Mouse (Mus musculus): ENCODE results near the gene Dlx1. TPM values are rescaled to one million over a fixed set of nuclear protein-coding genes. Genes with fewer than 3 reads are reported as not detected.

Dlx1 gene
- not detected in 2 replicates for polyA plus RNA-seq (2012; ENCODE audit: insufficient read depth, insufficient read length, missing spikeins)

DNA sequence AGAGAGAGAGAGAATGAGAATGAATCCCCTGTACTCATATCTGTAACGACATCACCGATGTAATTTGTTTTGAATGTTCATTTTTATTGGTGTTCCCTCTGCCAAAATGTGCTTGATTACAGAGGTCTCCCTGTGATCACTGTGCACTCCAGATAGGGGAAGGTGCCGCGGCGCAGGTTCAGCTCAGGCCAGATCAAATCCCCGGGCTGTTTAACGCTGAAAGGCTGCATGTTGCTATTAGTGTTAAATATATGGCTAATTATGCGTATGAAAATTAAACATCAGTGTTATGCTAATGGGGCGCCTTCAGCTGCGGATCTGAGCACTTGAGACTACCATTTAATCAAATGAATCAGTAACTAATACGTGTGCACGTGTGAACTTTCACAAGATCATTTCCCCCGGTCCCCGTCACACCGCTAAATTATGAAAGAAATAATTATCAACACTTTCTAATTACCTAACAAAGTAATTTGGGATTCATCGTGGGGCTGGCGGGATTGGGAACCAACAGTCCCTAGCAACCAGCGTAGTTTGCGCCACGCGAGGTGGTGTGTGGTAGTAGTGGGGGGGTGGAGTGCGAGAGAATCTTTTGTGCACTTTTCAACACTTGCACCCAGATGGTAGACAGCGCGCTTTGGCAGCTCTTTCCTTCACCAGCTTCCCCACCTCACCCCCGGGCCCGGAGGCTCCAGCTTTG is at the start of gene Dlx1:
Gene Dlx1, plus strand, starts transcription at position 100 of the 700 bp plus-strand sequence.
- no peak within 1 kb of the TSS for H3K27ac ChIP-seq (replicated peaks; ENCODE audit: low read depth, low read length)
- peak within 1 kb of the TSS; percentile 45 for H3K4me3 ChIP-seq (ENCODE audit: insufficient read depth, low read depth, low read length)
- peaks cover 9% of the 10 kb centered on the region; the same call in 1 of the 2 replicates for H3K4me1 ChIP-seq (ENCODE audit: control insufficient read depth, insufficient read depth, insufficient read length, low read length)

DNA sequence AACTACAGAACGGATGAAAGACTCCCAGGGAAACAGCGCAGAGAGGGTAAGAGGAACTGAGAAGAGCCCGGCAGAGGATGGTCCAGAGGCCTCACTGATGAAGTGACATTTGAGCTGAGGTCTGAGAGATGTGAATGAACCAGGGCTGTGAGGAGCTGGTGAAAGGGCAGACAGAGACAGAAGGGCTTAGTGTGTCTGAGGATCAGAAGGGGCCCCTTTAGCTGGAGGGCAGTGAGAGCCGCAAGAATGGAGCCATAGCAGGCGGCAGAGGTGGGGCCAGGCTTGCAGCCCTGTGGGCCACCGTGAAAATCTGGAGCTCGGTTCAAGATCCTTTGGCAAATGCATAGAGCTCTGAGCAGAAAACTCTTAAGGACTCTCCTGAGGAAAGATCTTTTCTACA is 48.0 kb upstream of the Dlx1 start:
- Histone ChIP-seq H3K27ac (replicated peaks; ENCODE audit: low read depth, low read length) (no peak overlapping the region), H3K4me1 (ENCODE audit: control insufficient read depth, insufficient read depth, insufficient read length, low read length) (no peaks in the 10 kb centered on the region), H3K4me3 (ENCODE audit: insufficient read depth, low read depth, low read length) (no peak overlapping the region)

DNA sequence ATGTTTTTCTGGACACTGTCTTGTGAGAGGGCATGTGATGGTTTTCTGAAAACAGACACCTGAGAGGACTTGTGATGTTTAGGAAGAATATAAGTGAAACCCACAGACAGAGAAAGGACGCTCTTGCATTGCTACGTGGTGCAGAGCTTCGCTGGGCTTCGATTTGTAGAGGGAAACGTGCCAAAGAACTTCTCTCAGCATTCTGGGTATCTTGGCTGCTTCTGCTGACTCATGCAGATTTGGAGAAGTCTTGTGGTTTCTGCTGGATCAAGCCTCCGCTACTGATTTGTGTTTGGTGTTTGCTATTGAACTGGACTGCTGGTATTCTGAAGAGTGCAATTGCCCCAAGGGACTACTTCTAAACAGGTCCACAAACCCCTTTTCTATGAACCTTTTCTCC is 46.1 kb upstream of the Dlx1 start:
- H3K27ac ChIP-seq (replicated peaks; ENCODE audit: low read depth, low read length), result no peak overlapping the region
- H3K4me3 ChIP-seq (ENCODE audit: insufficient read depth, low read depth, low read length), result no peak overlapping the region
- no peaks in the 10 kb centered on the region for H3K4me1 ChIP-seq (ENCODE audit: control insufficient read depth, insufficient read depth, insufficient read length, low read length)

DNA sequence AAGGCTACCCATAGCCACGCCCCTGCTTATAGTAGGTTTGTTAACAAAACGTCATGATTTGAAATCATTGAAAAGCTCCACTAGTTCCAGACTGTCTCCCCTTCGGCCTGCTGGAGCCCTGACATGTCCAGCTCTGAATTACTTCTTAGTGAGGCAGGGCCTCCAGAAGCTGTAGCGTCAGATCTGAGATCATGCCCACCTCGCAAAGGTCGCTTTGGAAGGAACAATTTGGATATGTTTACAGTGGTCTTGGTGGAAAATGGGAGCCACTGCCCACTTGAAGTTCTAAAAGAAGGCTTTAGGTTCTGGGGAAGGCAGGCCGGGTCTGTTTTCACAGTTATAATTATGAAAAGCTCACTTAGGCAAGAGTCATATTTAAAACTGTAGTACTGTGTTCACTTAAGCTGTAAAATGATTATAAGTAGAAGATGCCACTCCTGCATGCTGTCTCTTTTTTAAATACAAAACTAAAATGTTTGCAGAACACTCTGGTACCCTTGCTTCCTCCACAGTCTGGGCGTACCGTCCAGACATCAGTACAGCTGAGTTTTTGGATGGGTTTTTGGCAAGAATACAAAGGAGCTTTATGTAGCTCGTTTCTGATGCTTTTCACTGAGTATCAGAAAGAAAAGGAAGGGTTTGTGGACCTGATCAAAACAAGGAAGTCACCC is 44.7 kb upstream of the Dlx1 start:
- H3K4me1 ChIP-seq (ENCODE audit: control insufficient read depth, insufficient read depth, insufficient read length, low read length), result no peaks in the 10 kb centered on the region
- no peak overlapping the region for H3K4me3 ChIP-seq (ENCODE audit: insufficient read depth, low read depth, low read length)
- H3K27ac ChIP-seq (replicated peaks; ENCODE audit: low read depth, low read length), result no peak overlapping the region

DNA sequence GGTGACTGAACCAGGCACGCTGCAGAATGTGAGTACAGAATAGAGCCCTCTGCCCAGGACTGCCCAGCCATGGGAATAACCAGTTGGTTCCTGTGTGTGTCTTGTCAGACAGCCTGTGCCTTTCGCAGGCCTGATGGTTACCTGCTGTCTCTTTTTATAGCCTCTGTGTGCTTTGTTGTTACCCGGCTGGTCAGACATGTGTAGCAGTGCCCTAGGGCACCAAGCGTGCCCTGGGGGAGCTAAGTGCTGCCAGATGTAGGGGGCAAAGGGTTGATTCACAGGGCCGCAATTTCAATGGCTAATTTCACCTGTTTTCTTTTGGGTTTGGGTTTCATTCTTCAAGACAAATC is 44.2 kb upstream of the Dlx1 start:
- H3K27ac ChIP-seq (replicated peaks; ENCODE audit: low read depth, low read length), result no peak overlapping the region
- no peaks in the 10 kb centered on the region for H3K4me1 ChIP-seq (ENCODE audit: control insufficient read depth, insufficient read depth, insufficient read length, low read length)
- H3K4me3 ChIP-seq (ENCODE audit: insufficient read depth, low read depth, low read length), result no peak overlapping the region

DNA sequence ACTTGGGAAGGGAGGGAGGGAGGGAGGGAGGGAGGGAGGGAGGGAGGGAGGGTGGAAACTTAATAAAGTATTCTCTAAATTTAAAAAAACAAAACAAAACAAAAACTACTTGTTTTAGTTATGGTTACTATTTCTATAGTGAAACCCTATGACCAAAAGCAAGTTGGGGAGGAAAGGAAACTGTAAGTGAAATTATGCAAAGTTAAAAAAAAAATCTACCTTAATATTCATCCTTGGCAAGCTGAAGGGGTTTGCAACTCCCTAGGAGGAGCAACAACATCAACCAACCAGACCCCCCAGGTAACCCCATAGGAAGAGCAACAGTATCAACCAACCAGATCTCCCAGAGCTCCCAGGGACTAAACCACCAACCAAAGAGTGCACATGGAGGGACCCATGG is 36.6 kb upstream of the Dlx1 start:
- H3K4me3 ChIP-seq (ENCODE audit: insufficient read depth, low read depth, low read length), result no peak overlapping the region
- H3K27ac ChIP-seq (replicated peaks; ENCODE audit: low read depth, low read length), result no peak overlapping the region
- no peaks in the 10 kb centered on the region for H3K4me1 ChIP-seq (ENCODE audit: control insufficient read depth, insufficient read depth, insufficient read length, low read length)

DNA sequence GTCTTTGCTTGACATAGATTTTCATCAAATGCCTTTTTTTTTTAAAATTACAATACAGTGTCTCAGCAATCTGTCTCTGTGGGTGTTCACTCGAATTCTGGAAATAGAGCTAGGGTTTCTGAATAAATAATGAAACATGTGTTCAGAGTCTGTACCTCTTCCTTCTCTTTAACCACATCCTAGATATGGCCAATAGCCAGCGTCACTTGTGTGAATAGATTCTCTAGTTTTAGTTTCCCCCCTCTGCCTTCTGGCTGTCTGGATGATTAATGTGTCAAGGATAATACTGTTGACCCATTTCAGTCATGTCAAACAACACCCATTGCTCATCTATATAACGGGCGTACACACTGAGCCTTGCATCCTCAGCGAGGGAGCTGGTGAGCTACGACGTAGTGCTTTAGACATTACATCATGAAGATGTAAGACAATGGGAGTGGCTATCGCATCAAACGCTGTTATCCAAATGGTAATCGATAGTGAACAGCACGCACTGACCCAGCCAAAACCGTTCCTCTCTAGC is 34.7 kb upstream of the Dlx1 start:
- no peak overlapping the region for H3K27ac ChIP-seq (replicated peaks; ENCODE audit: low read depth, low read length)
- H3K4me1 ChIP-seq (ENCODE audit: control insufficient read depth, insufficient read depth, insufficient read length, low read length), result no peaks in the 10 kb centered on the region
- no peak overlapping the region for H3K4me3 ChIP-seq (ENCODE audit: insufficient read depth, low read depth, low read length)

DNA sequence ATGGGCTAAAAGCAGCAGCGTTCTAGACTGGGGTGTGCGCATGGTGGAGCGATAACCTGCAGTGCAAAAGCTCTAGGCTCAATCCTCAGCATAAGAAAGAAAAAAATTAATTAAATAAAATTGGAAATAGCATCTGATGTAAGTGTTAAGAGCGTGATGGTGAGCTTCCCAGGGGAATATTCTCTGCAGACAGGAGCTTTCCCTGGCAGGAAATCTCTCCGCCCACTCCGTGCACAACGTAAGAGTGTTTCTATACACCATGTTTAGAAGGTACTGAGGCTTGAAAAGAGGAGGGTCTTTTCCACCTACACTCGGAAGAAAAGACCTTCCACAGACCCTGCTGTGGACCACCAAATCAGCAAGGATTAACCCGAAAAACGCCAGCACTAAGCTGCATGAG is 33.4 kb upstream of the Dlx1 start:
- Histone ChIP-seq H3K4me1 (ENCODE audit: control insufficient read depth, insufficient read depth, insufficient read length, low read length) (no peaks in the 10 kb centered on the region), H3K4me3 (ENCODE audit: insufficient read depth, low read depth, low read length) (no peak overlapping the region), H3K27ac (replicated peaks; ENCODE audit: low read depth, low read length) (no peak overlapping the region)

DNA sequence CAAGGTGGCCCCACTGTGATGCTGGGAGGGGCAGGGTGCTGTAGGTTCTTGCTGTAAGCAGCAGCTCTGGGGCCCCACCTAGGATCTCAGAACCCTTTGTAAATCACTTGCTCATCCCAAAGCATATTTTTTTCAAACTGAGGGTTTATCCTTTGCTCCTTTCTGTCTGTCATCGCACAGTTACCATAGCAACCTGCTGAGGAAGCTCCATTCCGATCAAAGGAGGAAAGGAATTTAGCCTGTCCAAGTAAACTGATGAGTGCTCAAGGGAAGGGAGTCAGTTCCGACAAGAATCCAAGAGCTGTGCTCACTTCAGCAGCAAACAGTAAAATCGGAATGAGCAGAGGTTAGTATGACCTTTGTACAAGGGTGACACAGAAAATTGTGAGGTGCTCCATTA is 32.9 kb upstream of the Dlx1 start:
- Histone ChIP-seq H3K4me3 (ENCODE audit: insufficient read depth, low read depth, low read length) (no peak overlapping the region), H3K27ac (replicated peaks; ENCODE audit: low read depth, low read length) (no peak overlapping the region), H3K4me1 (ENCODE audit: control insufficient read depth, insufficient read depth, insufficient read length, low read length) (no peaks in the 10 kb centered on the region)

DNA sequence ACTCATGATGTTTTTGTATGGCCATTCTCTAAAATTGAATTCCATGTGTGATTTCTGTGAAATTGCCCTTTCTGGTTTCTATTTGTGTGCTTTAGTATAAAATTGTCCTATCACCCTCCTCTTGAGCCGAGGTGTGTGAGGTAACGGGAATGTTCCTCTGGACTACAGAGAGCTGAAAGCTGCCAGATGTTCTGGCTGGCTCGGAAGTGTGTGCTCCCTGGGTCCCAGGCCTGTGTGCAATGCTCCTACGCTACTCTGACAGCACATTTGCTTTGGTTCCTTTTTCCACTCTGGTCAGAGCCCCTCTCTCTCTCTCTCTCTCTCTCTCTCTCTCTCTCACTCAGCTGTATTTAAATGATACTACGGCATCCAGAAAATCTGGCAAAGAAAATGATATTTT is 30.7 kb upstream of the Dlx1 start:
- no peak overlapping the region for H3K4me3 ChIP-seq (ENCODE audit: insufficient read depth, low read depth, low read length)
- H3K4me1 ChIP-seq (ENCODE audit: control insufficient read depth, insufficient read depth, insufficient read length, low read length), result no peaks in the 10 kb centered on the region
- no peak overlapping the region for H3K27ac ChIP-seq (replicated peaks; ENCODE audit: low read depth, low read length)

DNA sequence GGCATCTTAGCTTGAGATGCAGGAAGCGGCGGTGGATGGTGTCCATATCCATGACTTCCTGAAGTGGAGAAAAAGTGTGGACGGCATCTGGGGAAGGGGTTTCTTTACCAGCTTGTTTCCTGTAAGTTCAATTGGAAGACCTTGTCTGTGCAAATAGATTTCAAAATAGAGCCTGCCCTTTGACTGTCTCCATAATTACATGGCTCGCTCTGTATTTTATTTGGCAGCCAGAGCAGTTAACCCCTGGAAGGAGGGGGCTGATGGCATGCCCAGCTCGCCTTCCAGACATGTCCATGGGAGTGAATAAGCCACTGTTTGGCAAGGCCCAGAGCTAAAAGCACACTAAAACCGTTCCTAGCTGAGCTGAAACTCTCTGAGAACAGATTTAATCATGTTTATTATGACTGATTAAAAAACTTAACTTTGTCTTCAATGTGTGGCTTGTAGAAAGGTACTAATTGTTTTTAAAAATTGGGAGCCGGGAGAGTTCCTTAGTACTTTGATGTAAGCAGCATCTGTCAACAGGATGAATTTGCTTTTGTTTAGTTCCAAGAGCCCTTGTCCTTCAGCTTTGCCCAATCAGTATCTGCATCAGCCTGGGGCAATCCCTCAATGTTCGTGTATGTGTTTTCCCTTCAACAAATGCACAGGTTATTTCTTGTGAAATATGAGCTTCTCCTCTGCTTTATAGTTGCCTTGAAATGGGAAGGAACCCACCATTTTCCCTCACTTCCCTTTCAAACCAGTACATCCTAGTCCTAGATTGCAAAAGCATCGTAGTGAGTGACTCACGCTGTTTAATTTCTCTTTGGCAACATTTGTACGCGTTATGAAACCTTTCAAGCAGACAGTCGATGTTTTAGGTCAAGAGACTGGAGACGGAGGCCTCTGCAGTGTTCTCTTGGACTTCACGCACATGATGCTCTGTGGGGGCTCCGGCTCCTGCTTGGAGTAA is 28.4 kb upstream of the Dlx1 start:
- Histone ChIP-seq H3K4me3 (ENCODE audit: insufficient read depth, low read depth, low read length) (no peak overlapping the region), H3K27ac (replicated peaks; ENCODE audit: low read depth, low read length) (no peak overlapping the region), H3K4me1 (ENCODE audit: control insufficient read depth, insufficient read depth, insufficient read length, low read length) (no peaks in the 10 kb centered on the region)

DNA sequence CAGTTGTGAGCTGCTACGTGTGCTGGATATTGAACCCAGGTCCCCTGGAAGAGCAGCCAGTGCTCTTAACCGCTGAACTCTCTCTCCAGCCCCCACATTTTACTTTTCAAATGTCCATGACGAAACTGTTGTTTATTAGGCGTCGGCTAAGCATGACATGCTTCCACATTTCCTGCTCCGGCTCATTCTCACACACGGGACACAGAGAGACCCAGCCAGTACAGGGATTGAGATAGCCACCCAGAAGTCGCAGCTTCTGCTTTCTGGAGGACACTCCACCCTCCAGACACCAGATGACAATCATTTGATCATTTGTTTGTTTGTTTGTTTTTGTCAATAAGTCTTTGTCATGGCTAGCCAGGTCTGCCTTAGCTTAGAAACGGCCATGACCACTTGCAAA is 23.1 kb upstream of the Dlx1 start:
- H3K4me1 ChIP-seq (ENCODE audit: control insufficient read depth, insufficient read depth, insufficient read length, low read length), result no peaks in the 10 kb centered on the region
- no peak overlapping the region for H3K4me3 ChIP-seq (ENCODE audit: insufficient read depth, low read depth, low read length)
- no peak overlapping the region for H3K27ac ChIP-seq (replicated peaks; ENCODE audit: low read depth, low read length)

DNA sequence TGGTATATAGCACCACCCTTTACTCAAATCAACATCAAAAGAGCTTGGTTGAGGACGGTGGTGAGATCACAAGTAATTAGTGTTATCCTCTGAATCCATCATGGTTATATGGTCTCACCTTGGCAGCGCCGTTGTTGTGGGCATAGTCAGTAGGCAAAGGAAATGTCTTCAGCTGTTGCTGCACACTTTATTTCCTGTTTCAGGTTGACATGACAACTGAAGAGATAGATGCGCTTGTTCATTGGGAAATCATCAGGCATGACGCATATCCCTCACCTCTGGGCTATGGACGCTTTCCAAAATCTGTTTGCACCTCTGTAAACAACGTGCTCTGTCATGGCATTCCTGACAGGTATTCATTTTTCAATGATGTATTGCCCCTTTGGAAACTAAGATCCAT is 16.7 kb upstream of the Dlx1 start:
- H3K27ac ChIP-seq (replicated peaks; ENCODE audit: low read depth, low read length), result no peak overlapping the region
- no peak overlapping the region for H3K4me3 ChIP-seq (ENCODE audit: insufficient read depth, low read depth, low read length)
- no peaks in the 10 kb centered on the region for H3K4me1 ChIP-seq (ENCODE audit: control insufficient read depth, insufficient read depth, insufficient read length, low read length)

DNA sequence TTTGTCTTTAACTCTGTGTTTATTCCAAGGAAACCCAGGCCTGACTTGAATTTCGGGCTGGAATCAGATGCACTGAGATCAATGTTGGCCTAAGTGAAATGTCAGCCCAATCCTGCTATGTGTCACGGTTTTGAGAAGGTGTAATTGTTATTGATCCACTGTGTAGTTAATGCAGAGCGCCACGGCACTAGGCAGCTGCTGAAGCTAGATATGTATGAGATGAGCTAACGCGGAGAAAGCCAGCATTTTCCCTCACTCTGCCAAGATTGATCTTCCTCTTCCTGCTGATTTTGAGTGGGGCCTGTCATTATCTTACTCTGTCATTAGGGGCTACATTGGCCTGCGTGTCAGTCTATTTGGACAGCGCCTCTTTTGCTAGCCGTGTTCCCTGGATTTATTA is 15.6 kb upstream of the Dlx1 start:
- no peak overlapping the region for H3K27ac ChIP-seq (replicated peaks; ENCODE audit: low read depth, low read length)
- H3K4me3 ChIP-seq (ENCODE audit: insufficient read depth, low read depth, low read length), result no peak overlapping the region

DNA sequence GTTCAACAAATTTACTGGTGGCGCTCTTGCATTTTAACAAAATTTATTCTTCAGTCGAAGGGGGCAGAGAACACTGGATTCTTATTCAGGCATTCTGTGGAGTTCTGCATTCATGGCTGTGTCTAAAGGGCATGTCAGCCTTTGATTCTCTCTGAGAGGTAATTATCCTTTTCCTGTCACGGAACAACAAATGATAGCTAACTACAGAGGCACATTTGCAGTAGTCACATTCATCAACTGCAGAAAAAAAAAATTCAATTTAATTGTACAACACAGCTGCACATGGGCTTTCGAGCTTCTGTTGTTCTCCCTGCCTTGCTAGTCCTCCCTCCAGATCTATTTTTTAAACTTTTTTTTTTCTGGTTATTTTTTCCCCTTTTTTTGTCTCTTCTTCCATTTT is 10.9 kb upstream of the Dlx1 start:
- H3K27ac ChIP-seq (replicated peaks; ENCODE audit: low read depth, low read length), result no peak overlapping the region
- no peak overlapping the region for H3K4me3 ChIP-seq (ENCODE audit: insufficient read depth, low read depth, low read length)
- H3K4me1 ChIP-seq (ENCODE audit: control insufficient read depth, insufficient read depth, insufficient read length, low read length), result no peaks in the 10 kb centered on the region

More for the DNA sequence above, 15.6 kb upstream of the Dlx1 start:
- no peaks in the 10 kb centered on the region for H3K4me1 ChIP-seq (ENCODE audit: control insufficient read depth, insufficient read depth, insufficient read length, low read length)

Measured in brown adipose tissue, adult 24 weeks (tissue).